Mouse (Mus musculus): Measurements from ENCODE around the gene Igf2bp2. TPM values are rescaled to one million over a fixed set of nuclear protein-coding genes. Genes with fewer than 3 reads are reported as not detected.

Gene Igf2bp2
- polyA plus RNA-seq, 1 experiment = not detected

DNA sequence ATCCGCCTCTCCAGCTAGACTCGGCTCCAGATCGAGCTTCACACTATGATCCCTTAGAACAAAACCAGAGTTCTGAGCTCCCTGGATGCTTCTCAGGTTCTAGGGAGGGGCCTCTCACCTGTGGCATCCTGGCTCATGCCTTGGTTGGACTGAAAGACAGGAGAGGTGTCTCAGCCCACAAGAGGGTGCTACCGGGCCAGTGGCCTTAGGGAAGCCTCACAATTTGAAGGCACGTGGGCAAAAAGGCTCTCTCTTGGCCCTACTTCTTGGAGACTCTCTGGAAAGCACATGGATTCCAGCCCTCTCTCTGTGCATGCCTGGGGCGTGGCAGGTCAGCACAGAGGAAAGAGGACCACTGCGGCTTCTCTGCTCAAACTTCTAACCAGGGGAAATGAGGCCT is 91.7 kb downstream of the Igf2bp2 start:
- H3K4me1 ChIP-seq (ENCODE audit: control insufficient read depth, insufficient read depth, low read length) = peaks cover 20% of the 10 kb centered on the region
- no peak overlapping the region for H3K4me3 ChIP-seq (ENCODE audit: insufficient read depth, low read depth, low read length)
- TF ChIP-seq POLR2A (IDR thresholded peaks at IDR 0.05; ENCODE audit: insufficient read depth, low read depth, low read length) (no peak), CTCF (IDR thresholded peaks at IDR 0.05; ENCODE audit: insufficient read depth, low read depth, low read length) (no peak)
- no peak overlapping the region for H3K27ac ChIP-seq (ENCODE audit: insufficient read depth, low read depth, low read length)
- 77% methylated on average over 7 of the region's 7 CpGs for WGBS

DNA sequence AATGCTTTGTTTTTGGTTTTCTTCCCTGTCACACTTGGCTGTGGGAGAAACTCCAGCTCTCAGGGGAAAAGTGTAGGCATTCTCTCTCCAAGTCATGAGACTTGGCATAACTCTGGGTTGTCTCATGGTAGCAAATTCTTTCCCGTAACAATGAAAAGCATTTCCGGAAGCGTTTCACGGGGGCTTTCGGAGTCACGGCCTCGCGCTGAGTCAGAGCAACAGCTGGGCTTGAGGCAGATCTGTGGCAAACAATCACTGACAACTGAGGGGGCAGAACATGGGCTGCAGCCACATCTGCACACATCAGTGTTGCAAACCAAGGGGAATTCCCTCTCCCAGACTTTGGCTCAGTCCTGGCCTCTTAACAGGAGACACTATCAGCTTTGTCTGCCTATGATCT is 95.7 kb downstream of the Igf2bp2 start:
- Histone ChIP-seq H3K27ac (ENCODE audit: insufficient read depth, low read depth, low read length) (peak overlapping the region; percentile 50), H3K4me1 (ENCODE audit: control insufficient read depth, insufficient read depth, low read length) (peaks cover 13% of the 10 kb centered on the region), H3K4me3 (ENCODE audit: insufficient read depth, low read depth, low read length) (no peak overlapping the region)
- 36% methylated on average over 8 of the region's 8 CpGs for WGBS
- no peak for TF ChIP-seq POLR2A (IDR thresholded peaks at IDR 0.05; ENCODE audit: insufficient read depth, low read depth, low read length)
- no peak for TF ChIP-seq CTCF (IDR thresholded peaks at IDR 0.05; ENCODE audit: insufficient read depth, low read depth, low read length)

- TF ChIP-seq CTCF (IDR thresholded peaks at IDR 0.05; ENCODE audit: insufficient read depth, low read depth, low read length) (no peak), POLR2A (IDR thresholded peaks at IDR 0.05; ENCODE audit: insufficient read depth, low read depth, low read length) (no peak)
- Histone ChIP-seq H3K27ac (ENCODE audit: insufficient read depth, low read depth, low read length) (no peak overlapping the region), H3K4me1 (ENCODE audit: control insufficient read depth, insufficient read depth, low read length) (peaks cover 13% of the 10 kb centered on the region), H3K4me3 (ENCODE audit: insufficient read depth, low read depth, low read length) (no peak overlapping the region)
Observed at GRCm38 (mm10) chr16:22065536-22065935, 97.6 kb downstream of the Igf2bp2 start.

DNA sequence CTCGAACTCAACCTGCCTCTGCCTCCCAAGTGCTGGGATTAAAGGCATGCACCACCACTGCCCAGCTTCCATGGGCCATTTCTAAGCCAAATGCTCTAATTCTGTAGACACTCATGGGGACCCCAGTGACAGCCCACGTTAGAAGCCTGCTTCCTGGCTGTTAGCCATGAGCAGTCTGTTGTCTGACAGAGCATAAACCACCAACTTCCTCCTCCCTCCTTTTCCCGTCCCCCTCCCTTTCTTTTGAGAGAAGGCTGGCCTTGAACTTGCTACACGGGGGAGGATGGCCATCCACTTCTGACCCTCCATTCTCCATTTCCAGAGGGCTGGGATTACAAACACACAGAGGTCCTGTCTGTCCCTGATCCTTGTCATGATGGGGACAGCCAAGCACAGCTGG is 100.8 kb downstream of the Igf2bp2 start:
- Histone ChIP-seq H3K27ac (ENCODE audit: insufficient read depth, low read depth, low read length) (no peak overlapping the region), H3K4me1 (ENCODE audit: control insufficient read depth, insufficient read depth, low read length) (peaks cover 3% of the 10 kb centered on the region), H3K4me3 (ENCODE audit: insufficient read depth, low read depth, low read length) (no peak overlapping the region)
- TF ChIP-seq POLR2A (IDR thresholded peaks at IDR 0.05; ENCODE audit: insufficient read depth, low read depth, low read length) (no peak), CTCF (IDR thresholded peaks at IDR 0.05; ENCODE audit: insufficient read depth, low read depth, low read length) (no peak)
- WGBS = 67% methylated on average over 4 of the region's 4 CpGs

DNA sequence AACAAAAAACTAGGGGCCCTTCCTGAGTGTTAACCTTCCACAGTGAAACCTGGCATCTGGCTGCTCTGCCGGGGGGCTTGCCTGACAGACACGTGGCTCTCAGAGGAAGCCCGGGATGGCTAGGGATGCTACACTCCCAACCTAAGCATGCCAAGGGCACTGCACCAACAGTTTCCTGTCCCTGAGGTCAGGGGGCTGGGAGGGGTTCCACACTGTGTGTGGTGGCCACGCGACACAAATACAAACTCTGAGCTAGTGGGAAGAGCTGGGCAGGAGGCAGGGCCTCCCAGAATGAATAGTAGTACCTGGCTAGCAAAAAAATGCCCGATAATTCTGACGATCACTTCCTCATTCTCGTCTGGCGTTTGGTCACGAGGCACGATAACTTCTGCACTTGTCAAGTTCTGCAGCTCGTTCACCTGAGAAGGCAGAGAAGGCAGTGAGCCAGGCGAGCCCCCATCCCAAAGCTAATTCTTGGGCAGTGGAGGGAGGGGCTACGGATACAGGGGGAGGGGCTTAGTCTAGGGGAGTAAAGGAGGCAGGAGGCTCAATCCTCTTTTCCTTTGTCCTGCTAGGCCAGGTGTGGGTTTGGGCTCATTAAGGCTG is 101.4 kb downstream of the Igf2bp2 start:
- no peak overlapping the region for H3K27ac ChIP-seq (ENCODE audit: insufficient read depth, low read depth, low read length)
- TF ChIP-seq POLR2A (IDR thresholded peaks at IDR 0.05; ENCODE audit: insufficient read depth, low read depth, low read length) = no peak
- H3K4me3 ChIP-seq (ENCODE audit: insufficient read depth, low read depth, low read length) = no peak overlapping the region
- H3K4me1 ChIP-seq (ENCODE audit: control insufficient read depth, insufficient read depth, low read length) = no peaks in the 10 kb centered on the region
- WGBS = 85% methylated on average over 14 of the region's 14 CpGs

DNA sequence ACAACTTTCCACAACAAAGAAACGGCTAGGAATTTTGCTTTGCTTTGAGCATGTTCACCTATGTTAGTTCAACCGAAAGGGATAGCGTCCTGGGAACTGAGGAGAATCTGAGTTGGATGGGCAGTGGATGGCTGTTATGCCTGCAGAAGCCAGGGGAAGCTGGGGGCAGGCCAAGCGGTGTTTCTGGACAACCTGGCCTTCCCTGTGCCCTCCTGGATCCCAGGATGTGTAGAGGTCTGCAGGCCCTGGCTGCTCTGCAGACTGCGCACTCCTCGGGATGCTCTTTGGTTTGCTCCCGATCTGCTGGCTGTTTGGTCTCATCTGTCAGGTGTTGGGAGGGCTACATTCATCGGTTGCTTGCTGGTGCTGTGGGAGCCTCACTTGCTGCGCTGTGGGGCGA is 102.7 kb downstream of the Igf2bp2 start:
- Histone ChIP-seq H3K4me1 (ENCODE audit: control insufficient read depth, insufficient read depth, low read length) (no peaks in the 10 kb centered on the region), H3K4me3 (ENCODE audit: insufficient read depth, low read depth, low read length) (no peak overlapping the region), H3K27ac (ENCODE audit: insufficient read depth, low read depth, low read length) (no peak overlapping the region)
- no peak for TF ChIP-seq CTCF (IDR thresholded peaks at IDR 0.05; ENCODE audit: insufficient read depth, low read depth, low read length)
- no peak for TF ChIP-seq POLR2A (IDR thresholded peaks at IDR 0.05; ENCODE audit: insufficient read depth, low read depth, low read length)
- 94% methylated on average over 10 of the region's 10 CpGs for WGBS

DNA sequence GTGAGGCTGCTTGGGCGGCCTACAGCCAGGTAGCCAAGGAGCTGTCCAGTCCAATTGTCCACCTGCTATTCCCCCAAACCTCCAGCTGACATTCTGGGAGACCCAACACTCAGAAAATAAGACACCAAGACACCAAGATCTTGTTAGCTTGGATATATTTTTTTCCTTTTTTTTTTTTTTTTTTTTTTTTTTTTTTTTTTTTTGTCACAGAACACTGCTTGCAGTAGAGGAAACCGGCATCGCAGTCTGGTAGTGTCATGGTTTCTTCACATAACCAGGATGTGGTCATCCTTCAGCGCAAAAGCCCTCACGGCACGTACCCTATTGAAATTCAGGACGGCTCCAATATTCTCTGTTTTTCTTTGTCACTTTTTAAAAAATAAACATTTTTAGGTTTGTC is 104.2 kb downstream of the Igf2bp2 start:
- Histone ChIP-seq H3K4me1 (ENCODE audit: control insufficient read depth, insufficient read depth, low read length) (no peaks in the 10 kb centered on the region), H3K27ac (ENCODE audit: insufficient read depth, low read depth, low read length) (no peak overlapping the region), H3K4me3 (ENCODE audit: insufficient read depth, low read depth, low read length) (no peak overlapping the region)
- WGBS = 95% methylated on average over 7 of the region's 7 CpGs
- TF ChIP-seq POLR2A (IDR thresholded peaks at IDR 0.05; ENCODE audit: insufficient read depth, low read depth, low read length) (no peak), CTCF (IDR thresholded peaks at IDR 0.05; ENCODE audit: insufficient read depth, low read depth, low read length) (no peak)

- 75% methylated on average over 6 of the region's 6 CpGs for WGBS
- TF ChIP-seq POLR2A (IDR thresholded peaks at IDR 0.05; ENCODE audit: insufficient read depth, low read depth, low read length) (no peak), CTCF (IDR thresholded peaks at IDR 0.05; ENCODE audit: insufficient read depth, low read depth, low read length) (no peak)
- no peak overlapping the region for H3K27ac ChIP-seq (ENCODE audit: insufficient read depth, low read depth, low read length)
- H3K4me1 ChIP-seq (ENCODE audit: control insufficient read depth, insufficient read depth, low read length) = no peaks in the 10 kb centered on the region
- H3K4me3 ChIP-seq (ENCODE audit: insufficient read depth, low read depth, low read length) = no peak overlapping the region
Observed at GRCm38 (mm10) chr16:22057498-22057897, 105.6 kb downstream of the Igf2bp2 start.

GRCm38 (mm10) chr16:22053411-22053810 is 109.7 kb downstream of the Igf2bp2 start:
- Histone ChIP-seq H3K4me3 (ENCODE audit: insufficient read depth, low read depth, low read length) (no peak overlapping the region), H3K27ac (ENCODE audit: insufficient read depth, low read depth, low read length) (no peak overlapping the region), H3K4me1 (ENCODE audit: control insufficient read depth, insufficient read depth, low read length) (no peaks in the 10 kb centered on the region)
- WGBS = 96% methylated on average over 21 of the region's 21 CpGs
- TF ChIP-seq POLR2A (IDR thresholded peaks at IDR 0.05; ENCODE audit: insufficient read depth, low read depth, low read length) (no peak), CTCF (IDR thresholded peaks at IDR 0.05; ENCODE audit: insufficient read depth, low read depth, low read length) (no peak)

All from olfactory bulb, adult 2 months (tissue).